Mouse (Mus musculus) 3134 (cell line): ENCODE results near the gene Tmem106b.
A peak's percentile ranks its signal among the peaks of the same experiment; 100 is the strongest.

Experiments
- DNase-seq: peaks from one replicate; pipeline ENCODE4 v3.0.0-alpha.2; 2011; ENCODE audit warnings: low spot score; ENCODE audit not compliant: insufficient read length; ENCODE audit errors: extremely low read depth

The Tmem106b gene

DNA sequence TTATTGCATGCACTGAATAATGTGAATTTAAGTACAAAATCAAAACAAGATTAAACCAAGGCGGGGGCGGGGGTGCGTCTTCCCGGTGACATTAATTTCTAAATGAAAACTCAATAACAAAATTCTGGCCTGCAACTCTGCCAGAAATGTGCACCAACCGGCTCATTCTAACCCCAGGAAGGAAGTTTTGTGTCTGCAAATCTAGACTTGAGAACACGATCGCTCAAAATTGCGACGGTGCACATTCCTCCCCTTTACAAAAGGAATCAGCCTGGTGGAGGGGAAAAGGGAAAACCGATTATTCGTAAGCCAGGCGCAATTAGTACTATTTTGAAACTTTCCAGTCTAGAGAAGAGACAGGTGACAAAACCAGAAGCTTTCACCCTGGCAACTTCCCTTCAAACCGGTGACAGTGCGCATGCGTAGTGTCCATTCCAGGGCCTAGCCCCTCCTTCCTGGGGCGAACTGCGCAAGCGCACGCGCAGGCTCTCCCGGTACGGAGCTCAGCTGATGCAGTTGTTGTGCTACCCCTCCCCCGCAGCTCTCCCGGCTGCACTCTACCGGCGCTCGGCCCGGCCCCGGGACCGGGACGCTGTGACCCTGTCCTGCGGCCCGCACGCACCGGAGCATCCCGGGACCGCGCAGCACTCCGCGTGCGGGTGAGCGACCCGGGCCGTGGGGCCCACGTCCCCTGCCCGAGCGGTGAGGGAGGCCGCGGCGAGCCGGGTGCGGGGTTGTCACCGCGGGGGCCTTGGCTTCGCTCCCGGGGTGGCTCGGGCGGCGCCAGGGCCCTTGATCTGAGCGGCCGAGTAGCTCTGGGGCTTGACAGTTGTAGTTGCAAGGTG lies at the start of gene Tmem106b:
Gene Tmem106b, plus strand, starts transcription at position 458 of the 845 bp plus-strand sequence.
- peak; percentile 97 for DNase-seq

DNA sequence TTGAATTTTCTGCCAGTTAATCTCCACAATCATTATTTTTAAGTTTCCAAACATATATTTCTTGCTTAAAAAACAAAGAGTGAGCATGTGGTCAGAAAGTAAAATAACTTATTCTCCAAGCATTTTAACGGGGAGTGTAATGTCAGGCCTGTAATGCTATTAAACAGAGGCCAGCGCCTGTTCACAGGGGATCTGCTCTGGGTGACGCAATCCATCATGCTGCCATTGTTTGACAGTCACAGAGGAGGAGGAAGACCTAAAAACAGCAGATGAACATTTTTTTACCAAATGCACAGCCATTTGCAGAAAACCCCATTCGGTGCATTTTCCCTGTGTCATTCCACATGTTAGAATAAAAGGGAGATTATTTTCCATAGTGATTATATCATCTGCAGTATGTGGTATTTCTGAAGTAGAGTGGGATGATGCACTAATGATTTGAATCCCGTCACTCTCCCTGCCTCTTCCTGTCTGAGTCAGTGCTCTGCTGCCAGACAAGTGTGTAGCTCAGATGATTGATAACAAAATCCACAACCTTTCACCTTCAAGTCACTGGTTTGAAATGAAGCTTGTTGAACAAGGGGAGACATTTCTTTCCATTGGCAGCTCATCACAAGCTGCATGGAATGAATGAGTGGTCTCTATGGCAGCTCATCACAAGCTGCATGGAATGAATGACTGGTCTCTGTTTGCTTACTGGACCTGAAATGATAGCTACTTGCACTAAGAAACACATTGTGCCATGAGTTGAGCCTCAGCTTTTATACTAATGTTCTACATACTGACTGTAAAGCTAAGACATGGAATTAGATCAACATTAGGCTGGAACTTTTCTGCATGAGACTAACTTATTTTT lies 48.1 kb upstream of the Tmem106b start:
- DNase-seq, result peak; percentile 7

DNA sequence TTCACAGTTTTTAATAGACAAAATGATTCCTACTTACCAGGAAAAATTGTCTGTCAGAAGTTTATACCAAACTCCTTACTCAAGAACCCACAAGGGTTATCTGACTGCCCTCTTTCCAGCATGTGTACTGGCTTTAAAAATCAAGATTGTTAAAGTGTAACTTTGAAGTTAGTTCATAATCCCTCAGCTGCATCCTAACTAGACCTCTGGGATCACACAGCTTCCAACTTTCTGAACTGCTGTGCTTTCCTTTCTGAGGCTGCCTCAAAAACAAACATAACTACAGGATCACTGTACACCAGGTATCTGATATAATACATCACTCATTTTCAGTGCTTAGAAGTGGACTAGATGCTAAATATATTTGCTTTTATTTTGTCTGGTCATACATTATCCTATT lies 39.0 kb upstream of the Tmem106b start:
- DNase-seq, result no peak

DNA sequence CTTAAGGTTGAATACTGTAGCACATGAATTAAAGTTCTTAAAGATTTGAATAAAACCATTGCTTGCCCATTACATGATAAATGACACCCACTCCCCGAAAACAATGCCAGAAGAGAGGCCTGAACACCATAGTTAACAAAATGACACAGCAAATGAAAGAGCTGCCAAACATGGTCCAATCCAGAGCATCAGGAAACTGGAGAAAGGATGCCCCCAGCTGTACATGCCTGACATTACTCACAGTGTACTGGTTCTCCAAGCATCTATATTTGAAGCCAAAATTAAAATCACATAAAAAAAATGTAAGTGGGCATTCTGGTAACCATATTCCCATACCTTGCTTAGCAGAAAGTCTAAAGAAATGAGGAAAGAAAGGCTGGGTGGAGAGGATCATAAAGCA lies 38.6 kb upstream of the Tmem106b start:
- no peak for DNase-seq

DNA sequence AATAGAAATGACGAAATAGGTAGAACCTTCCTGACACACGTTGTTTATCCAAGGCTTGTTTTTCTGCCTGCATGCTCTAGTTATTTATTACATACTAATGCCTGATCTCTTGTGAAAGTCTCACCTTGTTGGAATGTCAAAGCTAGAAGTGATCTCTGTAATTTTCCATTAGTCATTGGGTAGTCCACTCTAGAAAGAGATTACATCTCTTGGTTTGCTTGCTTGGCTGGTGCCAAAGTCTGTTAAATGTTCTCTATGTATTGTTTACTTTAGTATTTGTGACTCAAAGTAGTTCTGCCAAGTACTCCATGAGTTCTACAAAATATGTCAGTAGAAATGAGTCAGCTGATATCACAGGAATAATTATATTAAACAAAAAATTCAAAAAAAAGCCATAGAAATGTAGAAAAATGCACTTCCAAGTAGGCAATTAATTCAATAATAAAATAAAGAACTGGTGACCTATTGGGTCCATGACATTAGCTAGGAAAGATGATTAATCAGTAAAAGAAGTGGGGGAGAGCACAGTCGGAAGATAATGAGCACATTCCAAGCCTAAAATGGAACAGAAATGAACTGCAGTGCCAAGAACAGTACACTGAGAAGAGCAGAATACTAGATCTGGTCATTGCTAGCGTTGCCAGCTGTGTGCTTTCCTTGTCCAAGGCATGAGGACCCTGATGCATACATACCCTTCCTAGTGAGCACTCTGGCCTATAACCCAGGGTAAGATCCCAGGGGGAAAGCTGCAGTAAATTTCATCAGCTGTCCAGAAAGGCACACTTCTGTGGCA lies 17.0 kb upstream of the Tmem106b start:
- peak; percentile 74 for DNase-seq

DNA sequence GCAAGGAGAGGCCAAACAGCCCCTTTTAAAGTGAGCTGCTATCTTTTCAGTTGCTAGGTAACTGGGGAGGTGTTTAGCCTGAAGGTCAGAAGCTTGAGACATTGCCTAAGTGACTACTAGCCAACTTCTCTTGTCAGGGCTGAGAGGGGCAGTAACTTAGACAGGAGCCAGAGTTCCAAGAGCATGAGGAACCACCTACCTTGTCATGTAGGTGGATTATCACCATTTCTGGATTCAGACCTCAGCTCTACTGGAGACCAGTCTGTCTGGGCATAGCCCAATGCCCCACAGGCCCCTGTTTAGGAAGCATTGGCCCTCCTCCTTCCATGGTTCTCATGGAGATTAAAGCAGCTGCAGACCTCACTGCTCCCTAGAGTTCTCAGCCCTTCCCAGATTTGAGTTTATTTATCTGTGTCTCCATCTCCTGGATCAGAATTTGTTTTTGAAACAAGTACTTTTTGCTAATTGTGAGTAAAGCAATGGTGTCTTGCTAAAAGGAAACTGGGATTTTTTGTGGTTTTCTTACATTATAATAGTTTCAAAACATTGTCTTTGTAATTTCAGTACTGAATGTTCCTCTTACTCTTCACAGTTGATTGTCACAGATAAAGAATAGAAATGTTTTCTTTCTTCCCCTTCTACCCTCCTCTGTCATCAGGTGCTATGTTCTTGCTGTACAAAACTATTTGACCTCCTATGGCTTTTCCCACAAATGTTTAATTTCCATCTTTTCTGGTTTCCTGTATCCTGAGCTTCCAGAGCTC lies 8.1 kb upstream of the Tmem106b start:
- DNase-seq, result no peak

DNA sequence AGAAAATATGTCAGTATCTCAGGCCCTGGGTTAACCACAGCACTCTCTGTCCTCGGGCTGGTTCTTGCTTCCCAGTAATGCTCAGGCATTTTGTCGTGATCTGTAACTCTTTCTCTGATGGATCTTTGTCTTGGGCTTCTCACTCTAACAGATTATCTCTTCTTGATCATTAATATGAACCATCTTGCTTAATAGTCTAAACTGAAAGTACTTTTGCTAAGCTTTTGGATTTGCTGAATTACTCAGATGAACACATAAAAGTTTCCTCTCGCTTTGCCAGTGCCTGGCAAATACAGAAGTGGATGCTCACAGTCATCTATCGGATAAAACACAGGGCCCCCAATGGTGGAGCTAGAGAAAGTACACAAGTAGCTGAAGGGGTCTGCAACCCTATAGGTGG lies 7.5 kb upstream of the Tmem106b start:
- no peak for DNase-seq

DNA sequence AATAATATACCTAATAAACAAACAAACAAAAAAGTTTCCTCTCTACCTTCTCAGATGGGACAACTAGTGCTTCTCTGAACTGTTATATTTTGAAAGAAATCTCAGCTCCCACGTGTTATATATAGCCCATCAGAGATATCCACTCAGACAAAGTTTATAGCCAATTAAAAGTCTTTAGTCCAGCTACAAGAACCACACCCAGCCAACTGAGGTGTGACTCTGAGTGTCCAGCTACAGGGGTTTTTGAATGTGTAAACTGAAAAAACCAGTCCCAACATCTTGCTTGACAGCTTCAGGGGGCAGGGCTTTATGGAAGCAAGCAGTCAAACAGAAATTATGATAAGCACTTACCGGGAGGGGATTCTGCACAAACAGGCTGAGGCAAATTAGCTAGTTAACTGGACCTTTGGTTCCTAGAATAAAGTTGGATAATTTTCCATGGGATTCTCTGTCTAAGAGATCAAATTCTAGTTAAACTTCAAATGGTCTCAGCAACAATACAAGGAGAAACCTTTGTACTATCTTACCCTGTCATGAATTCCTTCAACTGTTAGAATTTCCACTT lies 6.8 kb upstream of the Tmem106b start:
- no peak for DNase-seq

DNA sequence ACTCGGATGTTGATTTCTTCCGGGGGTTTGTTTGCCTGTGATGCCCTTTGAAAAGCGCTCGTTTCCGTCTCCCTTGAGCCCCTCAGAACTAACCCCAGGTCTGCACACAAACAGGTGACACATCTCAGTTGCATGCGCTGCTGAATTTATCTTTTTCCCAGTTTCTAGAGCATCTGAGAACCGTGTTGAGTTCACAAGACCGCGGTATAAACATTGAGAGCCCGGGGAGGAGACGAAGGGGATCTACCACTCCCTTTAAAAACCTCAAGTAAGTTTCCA lies 527 bp downstream of the Tmem106b start:
- DNase-seq, result no peak

DNA sequence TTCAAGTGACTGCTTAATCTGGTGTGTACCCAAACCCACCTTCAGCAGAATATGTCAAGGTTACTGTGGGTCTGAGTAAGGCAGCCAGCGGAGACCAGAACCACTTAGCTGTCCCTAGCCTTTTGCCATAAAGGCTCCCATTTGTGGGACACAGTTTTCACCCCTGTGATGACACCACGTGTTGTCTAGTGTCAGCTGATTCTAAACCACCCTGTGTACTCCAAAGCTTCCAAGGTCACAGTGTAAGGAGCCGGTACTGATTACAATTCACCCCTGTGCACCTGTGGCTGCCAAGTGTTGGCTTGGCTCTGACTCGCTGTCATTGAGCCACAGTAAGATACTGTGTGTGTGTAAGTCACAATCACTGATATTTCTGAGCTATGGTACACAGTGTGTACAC lies 926 bp downstream of the Tmem106b start:
- peak; percentile 14 for DNase-seq

DNA sequence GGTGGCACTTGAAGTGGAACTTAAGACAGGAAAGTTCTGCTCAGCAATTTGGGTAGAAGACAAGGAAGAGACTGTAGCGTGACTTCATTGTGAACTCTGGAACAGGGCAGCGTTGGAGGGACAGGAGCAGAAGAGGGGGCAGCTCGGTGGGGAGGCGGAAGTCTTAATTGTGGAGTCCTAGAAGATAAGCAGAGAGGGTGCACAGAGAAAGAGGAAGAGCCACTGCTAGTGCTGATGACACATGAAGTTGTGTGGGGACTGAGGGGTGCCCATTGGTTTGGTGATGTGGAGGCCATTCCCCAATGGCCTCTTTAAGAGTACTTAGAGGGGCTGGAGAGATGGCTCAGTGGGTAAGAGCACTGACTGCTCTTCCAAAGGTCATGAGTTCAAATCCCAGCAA lies 3.5 kb downstream of the Tmem106b start:
- DNase-seq, result no peak

DNA sequence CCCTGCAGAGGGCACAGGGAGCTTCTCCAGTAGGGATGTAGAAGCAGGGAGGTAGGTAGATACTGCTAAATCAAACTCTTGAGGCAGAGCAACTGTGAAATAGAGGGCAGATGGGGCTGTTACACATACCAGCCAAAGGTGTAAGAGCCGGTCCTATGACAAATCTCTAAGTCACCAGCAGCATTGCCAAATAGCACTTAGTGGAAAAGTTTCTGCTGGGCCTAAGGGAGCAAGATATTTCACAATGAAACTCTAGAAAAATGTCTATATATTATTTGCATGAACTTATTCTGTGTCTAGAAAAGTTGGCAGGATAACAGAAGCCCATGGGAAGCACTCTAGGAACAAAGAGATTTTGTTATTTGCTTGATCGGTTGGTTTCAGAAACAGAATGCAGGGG lies 4.3 kb downstream of the Tmem106b start:
- peak; percentile 56 for DNase-seq

DNA sequence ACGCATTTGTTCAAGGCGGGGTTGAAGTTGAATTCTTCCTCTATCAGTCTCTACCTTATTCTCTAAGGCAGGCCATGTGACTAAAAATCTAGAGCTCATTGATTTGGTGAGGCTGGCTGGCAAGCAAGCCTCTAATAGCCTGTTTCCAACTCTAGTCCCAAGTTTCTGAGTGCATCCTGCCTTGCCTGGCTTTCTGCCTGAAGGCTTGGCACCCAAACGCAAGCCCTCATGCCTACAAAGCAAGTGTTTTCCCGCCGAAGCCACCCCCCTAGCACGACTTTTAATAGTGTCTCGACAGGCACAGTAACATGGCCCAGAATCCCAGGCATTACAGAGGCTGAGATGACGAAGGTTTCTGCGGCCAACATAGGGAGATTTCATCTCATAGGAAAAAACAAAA lies 13.3 kb downstream of the Tmem106b start:
- DNase-seq, result no peak

DNA sequence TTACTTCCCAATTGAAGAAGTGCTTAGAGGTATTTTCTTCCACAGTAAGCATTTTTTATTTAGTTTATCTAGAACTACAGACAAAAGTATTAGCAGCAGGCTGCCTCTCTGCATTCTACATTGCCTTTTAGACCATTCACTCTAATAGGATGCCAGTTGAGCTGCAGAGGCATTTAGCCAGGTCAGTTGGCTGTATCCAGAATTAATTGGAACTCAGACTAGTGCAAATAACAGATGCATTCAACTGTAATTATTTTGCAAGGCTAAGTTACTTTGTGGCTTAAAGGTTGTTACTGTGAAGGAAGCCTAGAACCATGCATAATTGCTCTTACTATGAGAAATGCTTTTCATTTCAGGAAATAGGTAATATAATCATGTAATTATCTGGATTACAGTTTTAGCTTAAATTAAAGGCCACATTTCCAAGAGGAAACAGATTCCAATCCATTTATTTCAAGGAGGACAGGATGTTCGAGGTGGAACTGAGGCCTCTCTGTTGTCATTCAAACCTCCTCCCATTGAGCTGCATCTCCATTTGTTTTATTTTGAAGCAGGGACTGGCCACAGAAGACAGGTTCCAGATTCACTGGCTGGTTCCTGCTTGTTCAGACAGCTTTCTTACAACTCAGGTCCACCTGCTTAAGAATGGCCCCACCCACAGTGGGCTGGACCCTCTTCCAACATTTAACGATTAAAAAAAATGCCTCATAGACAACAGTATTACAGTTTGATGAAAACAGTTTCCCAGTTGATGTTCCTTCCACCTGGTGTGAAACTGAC lies 27.3 kb downstream of the Tmem106b start:
- DNase-seq, result no peak

DNA sequence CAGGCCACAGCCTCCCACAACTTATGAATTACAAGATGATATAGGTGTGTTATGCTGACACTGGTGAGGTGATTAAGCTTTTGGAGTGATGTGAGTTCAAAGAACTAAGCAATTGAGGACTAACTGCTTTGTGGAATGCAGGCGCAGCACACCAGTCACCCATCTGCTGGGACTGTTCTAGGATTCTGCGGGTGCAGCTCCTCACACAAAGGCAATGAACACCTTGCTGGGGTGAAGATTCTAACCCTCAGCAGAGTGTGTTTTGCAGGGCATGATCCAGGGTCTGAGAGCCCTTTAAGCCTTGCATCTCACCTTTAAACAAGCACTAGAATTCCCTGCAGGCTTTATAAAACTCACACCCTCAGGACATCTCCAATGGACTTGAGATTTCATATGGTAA lies 30.6 kb downstream of the Tmem106b start:
- no peak for DNase-seq

DNA sequence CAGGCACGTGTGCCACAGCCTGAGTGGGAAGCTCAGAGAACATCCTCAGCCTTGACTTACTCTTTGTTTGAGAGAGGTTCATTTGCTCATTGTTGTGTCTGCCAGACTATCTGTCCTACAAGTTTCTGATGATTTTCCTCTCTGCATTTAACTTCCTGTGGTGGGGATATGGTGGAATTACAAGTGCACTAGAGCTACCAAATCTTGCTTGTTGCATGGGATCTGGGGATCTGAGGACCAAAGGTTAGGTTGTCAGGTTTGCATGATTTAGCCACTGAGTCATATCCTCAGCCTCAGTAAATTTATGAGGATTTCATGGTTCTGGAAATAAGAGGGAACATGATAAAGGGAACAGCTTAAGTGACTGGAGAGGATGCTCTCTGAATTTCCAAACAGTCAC lies 39.1 kb downstream of the Tmem106b start:
- no peak for DNase-seq

DNA sequence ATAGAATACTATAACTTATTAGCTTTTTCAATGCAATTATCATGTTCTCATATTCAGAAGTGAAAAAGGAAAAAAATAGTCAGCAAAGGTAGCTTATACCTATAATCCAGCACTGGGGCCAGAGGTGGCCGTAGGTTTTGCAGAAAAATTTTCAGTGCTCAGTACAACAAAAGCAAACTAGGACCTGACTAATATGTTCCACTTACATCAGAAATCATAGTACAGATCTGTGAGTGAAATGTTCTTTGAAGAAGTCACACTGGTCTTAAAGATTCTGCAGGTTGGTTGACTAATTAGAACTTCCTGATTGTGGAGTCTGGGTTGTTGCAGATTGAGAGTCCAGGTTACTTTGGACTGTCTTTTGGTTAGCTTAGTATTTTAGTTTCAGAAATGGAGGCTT lies 67.7 kb downstream of the Tmem106b start:
- DNase-seq, result no peak
